Mouse (Mus musculus): ENCODE measurements at regions not wholly inside any gene's neighbourhood (a gene's known extent, or its start where the extent isn't known, plus 50 kb on each side); places are given as distances from the start of the nearest gene placed in this dataset.

- no peak for DNase-seq (ENCODE audit: low spot score in 2 of 2)
These were observed 230.8 kb upstream of the Map3k1 start for GRCm38 (mm10) chr13:112039422-112040145.

- no peak for DNase-seq (ENCODE audit: low spot score in 2 of 2)
These were observed 234.9 kb upstream of the Map3k1 start for GRCm38 (mm10) chr13:112043524-112044246.

DNA sequence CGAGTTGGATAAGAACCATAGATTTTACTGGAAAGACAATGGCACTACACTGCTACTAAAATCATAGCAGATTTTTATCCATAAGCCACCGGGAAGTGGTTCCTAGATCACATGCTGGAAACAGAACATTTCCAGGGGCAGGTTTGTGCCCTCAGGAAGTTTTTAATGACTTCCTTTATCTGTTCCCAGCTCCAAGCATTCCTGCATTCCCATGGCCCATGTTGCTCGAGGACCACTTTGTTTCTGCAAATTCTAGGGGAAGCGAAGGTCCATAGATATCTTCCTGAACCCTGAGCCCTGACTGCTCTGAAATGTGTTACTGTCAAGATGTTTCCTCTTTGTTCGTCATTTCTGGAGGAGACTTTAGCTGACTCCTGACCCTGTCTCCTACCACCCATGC, 235.6 kb upstream of the Map3k1 start:
- no peak for DNase-seq (ENCODE audit: low spot score in 2 of 2)

DNA sequence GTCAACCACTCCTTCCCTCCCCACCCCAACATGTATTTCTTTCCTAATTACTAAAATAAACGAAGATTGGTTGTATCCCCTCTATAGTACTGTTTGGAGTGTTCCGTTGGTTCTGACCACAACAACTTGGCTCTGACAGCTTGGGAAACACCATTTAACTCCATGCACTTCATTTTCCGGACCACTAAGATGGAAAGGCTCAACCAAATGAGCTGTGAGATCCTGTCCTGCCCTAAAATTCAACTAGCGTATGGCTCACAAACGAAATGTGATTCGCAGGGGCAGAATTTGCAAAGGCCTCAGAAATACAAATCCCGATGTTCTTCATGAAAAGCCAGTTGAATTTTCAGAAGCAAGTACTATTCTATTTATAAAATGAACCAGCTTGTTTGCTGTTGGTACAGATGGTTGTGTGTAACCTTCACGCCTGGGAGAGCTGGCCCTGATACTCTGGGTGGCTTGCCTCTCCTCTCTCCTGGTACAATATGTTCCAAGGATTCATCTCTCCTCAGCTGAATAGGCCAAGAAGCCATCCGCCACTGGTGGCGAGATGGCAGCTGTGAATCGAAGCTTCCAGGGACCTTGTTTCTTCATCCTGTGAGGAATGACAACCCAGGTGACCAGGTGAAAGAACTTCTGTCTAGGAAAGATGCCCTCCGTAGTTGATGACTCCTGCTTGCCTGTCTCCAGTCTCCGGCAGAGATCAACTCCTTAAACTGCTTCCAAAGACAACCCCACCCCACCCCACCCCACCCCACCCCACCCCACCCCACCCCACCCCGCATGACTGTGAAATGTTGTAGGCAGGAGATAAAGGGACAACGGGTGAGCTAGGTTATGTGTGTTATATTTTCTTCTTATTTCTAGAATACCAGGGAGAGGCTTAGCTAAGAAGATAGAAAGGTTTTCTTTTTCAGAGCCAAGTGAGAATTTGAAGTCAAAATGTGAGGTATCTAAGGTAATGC, 237.7 kb upstream of the Map3k1 start:
- no peak for DNase-seq (ENCODE audit: low spot score in 2 of 2)

DNA sequence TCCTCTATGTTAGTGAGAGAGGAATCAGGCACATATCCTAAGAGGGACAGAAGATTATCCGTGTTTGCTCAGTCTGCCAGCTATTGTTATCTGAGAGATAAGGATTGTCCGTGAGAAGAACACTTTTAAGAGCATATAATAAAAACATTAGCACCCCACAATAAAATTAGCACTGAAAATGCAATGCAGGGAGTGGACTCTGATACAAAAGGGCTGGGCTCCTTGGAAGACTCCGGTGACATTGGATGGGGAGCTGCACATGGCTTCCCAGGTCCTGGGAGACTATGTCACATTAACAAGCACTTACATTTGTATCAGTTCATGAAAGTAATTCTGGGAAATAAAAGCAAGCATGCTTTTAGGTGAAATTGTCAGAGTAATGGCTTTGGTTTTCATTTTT, 238.6 kb upstream of the Map3k1 start:
- DNase-seq (ENCODE audit: low spot score in 2 of 2), result no peak

GRCm38 (mm10) chr13:112047874-112048273, 239.1 kb upstream of the Map3k1 start:
- no peak for DNase-seq (ENCODE audit: low spot score in 2 of 2)

DNA sequence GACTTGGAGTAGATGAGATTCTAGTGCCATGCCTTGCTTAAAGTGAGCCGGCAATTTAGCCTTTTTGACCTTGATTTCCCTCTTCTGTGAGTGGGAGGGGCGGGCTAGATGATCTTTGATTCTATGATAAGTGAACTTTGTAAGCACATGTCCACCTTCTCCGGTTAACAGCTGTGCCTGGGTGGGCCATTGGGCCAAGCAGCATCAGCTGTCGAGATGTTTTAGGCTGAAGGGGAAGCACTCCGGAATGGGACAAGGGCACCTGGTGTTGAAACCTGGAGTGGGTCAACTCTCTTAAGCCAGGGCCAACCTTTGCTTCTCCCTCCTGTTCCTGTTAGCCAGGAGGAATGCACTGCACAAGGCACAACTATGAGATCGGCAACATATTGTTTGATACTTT, 239.5 kb upstream of the Map3k1 start:
- DNase-seq (ENCODE audit: low spot score in 2 of 2), result no peak

- no peak for DNase-seq (ENCODE audit: low spot score in 2 of 2)
These were observed 237.4 kb upstream of the Ankrd55 start for GRCm38 (mm10) chr13:112050892-112051291.

GRCm38 (mm10) chr13:112052011-112052410, 236.2 kb upstream of the Ankrd55 start:
- no peak for DNase-seq (ENCODE audit: low spot score in 2 of 2)

GRCm38 (mm10) chr13:112052456-112052855, 235.8 kb upstream of the Ankrd55 start:
- no peak for DNase-seq (ENCODE audit: low spot score in 2 of 2)

DNA sequence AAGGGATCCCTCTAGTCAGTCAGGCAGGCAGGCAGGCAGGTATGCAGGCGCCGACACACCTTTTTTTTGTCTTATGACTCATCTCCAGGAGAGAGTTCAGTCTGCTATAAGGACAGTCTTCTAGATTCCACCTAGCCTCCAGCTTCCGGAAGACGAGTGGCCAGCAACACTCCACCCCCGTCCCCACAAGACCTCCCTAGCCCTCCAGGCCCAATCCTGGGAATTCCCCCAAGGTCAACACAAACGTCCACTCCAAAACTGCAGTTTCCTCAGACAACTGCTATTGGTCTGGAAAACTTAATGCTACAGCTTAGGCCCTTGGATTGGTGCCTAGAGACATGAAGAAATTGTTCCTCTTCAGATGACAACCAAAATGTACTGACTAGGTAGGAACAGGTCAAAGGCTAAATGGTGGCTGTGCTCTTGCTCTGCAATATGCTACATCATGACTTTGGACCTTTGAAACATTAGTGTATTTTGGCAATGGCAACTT, 233.3 kb upstream of the Ankrd55 start:
- no peak for DNase-seq (ENCODE audit: low spot score in 2 of 2)

DNA sequence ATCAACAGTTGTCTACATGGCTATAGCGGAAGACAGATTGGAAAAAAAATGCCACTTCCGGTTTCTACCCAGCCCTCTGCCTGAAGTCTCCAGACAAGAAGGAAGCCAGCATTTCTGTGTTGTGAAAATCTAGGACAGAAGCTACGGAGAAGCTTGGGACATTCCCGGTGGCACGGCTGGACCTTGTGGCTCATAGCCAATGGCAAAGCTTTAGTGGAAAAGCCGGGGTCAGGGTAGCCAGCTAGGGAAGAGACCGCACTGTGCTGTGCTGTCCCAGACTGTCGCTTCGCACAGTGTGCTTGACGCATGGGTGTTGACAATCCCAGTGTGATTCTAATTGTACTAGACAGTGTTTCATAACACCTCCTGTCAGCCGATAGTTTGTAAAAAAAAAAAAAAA, 230.0 kb upstream of the Ankrd55 start:
- no peak for DNase-seq (ENCODE audit: low spot score in 2 of 2)

- no peak for DNase-seq (ENCODE audit: low spot score in 2 of 2)
These were observed 229.5 kb upstream of the Ankrd55 start for GRCm38 (mm10) chr13:112058771-112059170.

DNA sequence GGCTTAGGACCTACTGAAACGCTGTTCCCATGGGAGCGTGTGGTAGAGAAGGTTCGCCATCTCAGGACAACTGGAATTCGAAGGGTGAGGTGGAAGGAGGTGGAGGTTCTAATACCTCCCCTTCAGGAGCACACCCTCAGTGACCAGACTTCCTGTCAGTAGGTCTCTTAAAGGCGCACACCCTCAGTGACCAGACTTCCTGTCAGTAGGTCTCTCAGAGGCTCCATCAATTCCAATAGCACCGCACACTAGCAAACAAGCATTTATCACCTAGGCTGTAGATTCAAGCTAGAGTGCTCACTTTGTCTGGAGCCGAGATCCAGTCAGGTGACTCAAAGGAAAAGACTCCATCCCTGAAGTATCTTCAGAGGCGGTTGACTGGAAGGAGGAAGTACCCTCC, 226.2 kb upstream of the Ankrd55 start:
- no peak for DNase-seq (ENCODE audit: low spot score in 2 of 2)

DNA sequence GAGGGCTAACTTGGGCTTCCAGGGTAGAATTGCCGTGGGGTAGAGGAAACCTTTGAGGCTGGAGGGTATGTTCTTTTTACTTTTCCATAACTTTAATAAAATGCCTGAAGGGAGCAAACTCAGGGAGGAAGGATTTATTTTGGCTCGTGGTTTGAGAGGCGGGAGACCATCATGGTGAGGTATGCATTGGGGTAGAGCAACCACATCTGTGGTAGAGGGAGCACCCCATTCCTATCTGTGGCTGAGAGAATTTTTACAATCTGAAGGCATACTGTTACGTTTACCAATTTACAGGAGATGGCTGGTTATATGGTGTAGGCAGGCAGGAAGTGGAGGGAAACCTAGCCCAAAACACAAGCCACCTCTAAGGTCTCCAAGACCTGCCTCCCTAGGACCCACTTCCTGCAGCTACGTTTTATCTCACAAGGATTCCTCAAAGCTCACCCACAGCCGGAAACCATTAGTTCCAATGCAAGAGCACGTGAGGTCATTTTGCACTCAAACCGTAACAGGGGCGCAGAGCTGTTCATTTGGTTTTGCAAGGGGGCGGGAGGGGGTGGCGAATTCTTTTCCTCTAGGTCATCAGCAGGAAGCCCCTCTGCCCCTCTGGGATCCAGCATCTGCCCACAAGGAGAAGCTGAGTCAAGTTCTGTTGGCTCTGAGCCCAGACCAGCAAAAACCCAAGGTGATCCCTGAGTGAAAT, 224.7 kb upstream of the Ankrd55 start:
- DNase-seq (ENCODE audit: low spot score in 2 of 2), result no peak

DNA sequence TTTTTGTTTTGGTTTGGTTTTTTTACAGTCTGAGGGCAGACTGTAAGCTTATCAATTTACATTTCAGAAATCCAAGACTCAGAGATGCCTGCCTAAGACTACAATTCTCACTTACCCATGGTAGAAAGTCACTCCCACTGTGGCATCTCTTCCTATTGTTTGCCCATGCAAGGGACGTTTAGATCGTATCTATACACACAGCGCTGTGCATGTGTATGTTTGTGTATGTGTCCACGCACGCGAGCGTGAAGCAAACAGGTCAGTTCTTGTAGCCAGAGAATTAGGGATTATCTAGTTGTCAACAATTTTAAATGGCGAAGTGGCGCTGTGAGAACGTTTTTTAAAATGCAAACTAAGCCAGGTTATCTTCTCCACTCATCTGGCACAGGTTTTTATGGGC, 223.6 kb upstream of the Ankrd55 start:
- no peak for DNase-seq (ENCODE audit: low spot score in 2 of 2)

DNA sequence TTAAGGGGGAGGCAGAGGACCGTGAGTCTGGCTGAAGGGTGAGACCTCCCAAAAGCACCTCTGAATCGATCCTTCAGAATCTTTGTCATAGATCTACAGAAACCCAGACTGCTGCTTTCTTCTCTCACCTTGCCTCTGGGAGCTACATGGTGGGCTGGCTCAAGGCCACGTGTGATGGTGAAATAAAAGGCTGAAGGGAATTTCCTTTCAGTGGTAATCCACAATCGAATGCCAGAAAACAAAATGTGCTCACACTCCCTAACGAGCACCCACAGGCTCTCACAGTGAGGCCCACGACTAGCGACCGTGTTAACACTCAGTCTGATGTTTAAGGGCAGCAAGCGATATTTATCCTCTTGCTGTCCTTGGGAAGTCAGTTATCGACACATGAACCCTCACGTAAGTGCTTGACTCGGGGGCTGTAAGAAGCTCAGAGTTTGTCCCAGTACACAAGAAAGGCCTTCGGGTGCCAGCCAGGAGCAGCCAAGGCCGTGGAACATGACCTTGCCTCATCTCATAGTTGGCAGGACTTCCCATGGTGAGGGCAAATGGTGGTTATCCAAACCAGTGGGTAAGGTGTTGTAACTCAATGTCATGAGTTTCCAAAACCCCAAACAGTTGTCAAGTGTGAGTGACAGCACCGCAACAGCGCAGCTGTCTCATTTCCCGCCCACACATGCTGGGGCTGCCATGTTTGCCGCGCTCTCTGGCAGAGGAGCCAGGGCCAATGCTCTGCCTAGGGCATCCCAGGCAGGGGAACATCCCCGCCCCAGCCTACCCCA, 221.0 kb upstream of the Ankrd55 start:
- DNase-seq (ENCODE audit: low spot score in 2 of 2), result no peak

DNA sequence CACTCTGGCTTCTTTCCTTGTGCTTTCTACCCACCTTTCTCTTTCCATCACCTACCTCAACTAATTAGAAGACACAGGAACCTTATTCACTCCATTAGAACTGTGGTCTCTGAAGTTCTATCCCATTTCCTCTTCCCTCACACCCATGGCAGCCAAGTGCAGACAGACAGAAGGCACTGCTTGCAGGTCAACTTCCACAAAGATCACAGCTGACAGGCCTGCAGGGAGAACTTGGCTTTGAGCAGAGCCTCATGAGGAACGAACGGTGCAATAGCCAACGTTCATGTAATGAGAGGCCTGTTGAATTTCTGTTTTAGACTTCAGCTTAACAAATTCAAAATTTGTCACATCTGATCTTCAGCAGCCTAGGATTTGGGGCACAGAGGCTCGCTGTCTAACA, 217.5 kb upstream of the Ankrd55 start:
- DNase-seq (ENCODE audit: low spot score in 2 of 2), result no peak

GRCm38 (mm10) chr13:112071209-112071955, 216.9 kb upstream of the Ankrd55 start:
- DNase-seq (ENCODE audit: low spot score in 2 of 2), result no peak

DNA sequence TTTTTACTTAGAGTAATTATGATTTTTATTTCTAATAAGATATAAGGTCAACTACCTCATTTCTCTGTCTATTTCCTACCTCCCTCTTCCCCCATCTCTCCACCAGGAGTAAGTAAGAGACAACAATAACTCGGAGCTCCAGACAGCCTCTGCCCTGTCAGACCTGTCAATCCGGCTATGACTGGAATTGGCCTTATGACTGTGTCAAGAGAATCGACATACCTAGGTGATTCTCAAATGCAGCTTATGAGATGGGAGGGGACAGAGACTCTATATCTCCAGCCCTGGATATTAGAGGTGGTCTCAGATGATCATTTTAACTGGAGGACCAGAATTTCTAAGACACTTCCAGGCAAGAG, 216.3 kb upstream of the Ankrd55 start:
- DNase-seq (ENCODE audit: low spot score in 2 of 2), result no peak

Measured in frontal cortex, postnatal 10 days (tissue).